Mouse (Mus musculus) testis, adult 2 months (tissue): Measurements from ENCODE around the gene E2f7.

Experiments used
- CTCF ChIP-seq: fragments of 200-500 bp; IDR thresholded peaks from 2 replicates; pipeline ENCODE4 v1.5.1; 2012; ENCODE audit warnings: low read depth, mild to moderate bottlenecking, inconsistent platforms, low read length, moderate library complexity; ENCODE audit not compliant: control insufficient read depth, insufficient read depth, insufficient replicate concordance
- POLR2A ChIP-seq: fragments of 200-500 bp; IDR thresholded peaks from 2 replicates; pipeline ENCODE4 v1.6.1; 2012; ENCODE audit warnings: low read depth, mild to moderate bottlenecking, inconsistent platforms, low read length, moderate library complexity; ENCODE audit not compliant: control insufficient read depth

GRCm38 (mm10) chr10:110769538-110769937 lies 24.3 kb downstream of the E2f7 start:
- TF ChIP-seq CTCF (no peak), POLR2A (no peak)
